Mouse (Mus musculus) urinary bladder, postnatal 36 days (tissue): ENCODE results near the gene Krt25.

Experiments used
- DNase-seq, 2 experiments: peaks; one replicate each; pipeline ENCODE4 v3.0.0; 2022; ENCODE audit warnings: low spot score in 2 of 2, mixed read lengths in 1 of 2

Krt25 gene

DNA sequence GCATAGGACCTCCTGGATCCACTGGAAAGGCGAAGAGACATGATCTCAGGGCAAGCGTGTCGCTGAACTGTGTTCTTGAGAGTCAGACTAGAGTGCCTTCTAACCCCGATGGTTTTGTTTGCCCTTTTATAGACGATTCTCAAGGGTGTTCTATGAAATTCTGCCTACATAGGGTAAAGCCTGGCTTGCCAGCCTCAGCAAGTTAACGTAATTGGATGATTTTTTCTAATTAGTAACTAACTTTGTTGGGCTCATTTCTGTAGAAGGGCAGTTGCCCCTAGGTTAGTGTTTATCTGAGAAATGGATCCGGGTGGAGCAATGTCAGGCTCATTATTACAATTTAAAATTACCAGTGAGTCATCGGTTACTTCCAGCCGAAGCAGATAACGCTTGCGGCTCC, at the start of gene Krt25:
Krt25 (minus strand) TSS at position 101 of the 400 bp plus-strand sequence.
- DNase-seq: no peak

DNA sequence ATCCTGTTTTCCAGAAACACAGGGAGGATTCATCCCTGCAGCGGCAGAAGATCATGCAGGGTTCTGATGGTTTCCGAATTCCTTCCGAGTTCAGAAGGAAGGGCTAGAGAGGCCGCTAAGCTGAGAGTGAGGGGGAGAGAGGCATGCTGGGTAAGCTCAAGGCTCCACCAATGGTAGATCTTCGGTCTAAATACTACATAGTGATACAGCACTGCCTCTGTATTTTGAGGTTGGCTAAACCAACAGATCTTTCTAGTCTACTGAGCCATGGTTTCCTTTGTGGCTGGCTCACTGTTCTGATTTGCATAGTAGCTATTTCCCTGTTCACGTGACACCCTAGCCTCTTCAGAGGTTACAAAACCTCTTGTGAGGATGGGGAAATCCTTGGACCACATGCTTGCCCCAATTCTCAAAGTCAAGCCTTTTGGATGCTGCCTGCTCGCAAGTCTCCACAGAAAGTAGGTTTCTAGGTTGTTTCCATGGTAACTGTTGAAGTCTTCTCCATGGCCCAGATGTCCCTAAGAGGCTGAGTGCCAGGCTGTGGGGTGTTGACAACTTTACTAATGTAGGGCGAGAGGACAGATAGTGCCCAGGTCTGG, 47.2 kb upstream of the Krt25 start:
- DNase-seq: no peak

DNA sequence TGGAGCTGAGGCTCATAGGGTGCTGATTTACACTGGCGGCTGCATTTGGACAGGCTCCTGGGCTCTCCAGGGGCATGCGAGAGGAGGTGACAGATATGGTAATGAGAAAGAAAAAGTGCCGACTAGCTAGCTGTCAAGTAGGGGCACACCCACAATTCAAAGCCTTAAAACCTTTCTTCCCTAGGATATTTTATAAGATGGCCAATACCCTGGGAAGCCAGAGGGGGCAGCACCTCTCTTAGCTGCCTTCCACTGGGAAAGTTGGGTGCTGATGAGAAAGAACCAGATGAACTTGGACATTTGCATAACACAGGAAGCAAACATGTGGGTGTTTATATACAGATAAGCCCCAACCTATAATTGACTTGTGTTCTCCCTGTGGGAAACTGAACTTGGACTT, 46.5 kb upstream of the Krt25 start:
- no peak for DNase-seq

DNA sequence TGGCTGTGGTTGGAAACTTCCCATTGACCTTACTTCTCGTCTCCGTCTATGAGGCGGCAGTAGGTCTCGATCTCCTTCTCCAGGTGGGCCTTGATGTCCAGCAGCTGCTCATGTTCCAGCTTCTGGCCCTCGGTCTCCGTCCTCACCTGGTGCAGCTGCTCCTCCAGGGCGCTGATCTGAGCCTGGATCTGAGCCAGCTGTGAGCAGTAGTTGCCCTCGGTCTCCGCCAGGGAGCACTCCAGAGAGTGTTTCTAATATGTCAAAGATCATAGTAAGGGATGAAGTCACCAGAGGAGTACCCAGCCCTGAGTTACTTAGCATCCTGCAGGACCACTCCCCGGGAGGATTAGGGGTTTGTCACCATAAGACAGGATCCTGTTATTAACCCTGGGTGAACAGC, 44.0 kb upstream of the Krt25 start:
- no peak for DNase-seq

DNA sequence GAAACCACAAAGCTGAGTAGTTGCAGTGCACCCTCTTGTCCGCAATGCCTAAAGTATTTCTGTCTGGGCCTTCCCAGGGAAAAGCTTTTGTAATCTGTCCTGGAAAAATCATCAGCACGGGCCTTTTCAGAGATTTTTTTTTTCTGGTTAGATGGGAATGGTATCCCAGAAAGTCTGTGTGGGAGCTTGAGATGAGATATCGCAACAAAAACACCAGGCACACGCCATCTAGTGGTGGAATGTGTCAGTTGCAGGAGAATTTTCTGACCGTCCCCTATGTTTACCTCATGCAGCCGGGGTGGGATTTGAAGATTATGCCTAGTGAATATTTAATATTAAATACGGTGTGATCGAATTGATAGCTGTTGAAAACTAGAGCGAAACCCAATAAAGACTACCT, 41.7 kb upstream of the Krt25 start:
- DNase-seq: no peak

DNA sequence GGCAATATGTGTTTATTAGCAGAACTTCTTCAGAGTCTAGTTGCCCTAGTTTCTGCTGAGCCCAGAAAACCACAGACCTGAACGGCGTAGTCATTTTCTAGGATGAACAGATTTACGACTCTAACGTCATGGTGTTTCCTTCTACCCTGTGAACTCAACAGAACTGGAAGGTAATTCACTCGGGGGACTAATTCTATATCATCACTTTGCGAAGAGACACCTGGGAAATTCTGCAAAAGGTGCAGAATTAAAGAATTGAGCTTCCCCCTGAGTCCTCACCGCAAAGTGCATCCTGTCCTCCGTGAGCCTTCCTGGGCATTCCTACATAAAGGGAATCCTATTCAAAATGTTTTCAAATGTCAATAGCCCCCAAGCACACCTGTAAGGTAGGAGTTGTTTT, 38.7 kb upstream of the Krt25 start:
- DNase-seq: no peak

DNA sequence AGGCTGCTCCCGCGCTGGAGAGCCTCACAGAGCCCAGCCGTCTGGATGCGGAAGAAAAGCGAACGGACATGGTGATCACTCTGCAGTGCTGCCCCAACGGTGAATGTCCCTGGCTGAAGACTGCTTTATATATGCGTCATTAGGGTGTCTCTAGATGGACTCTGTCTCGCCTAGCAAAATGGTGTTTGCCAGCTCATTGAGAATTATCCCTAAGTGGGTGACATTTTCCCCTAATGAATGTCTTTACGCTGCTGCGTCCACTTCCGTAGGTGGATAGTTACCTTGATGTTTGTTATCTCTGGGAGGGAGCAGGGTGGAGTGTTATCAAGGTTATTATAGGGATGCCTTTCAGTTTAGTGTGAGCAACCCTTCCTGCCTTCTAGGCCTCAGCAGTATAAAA, 28.3 kb upstream of the Krt25 start, which contains the start of gene Krt27:
Krt27 (minus strand) TSS at position 101 of the 400 bp plus-strand sequence.
- DNase-seq: no peak

DNA sequence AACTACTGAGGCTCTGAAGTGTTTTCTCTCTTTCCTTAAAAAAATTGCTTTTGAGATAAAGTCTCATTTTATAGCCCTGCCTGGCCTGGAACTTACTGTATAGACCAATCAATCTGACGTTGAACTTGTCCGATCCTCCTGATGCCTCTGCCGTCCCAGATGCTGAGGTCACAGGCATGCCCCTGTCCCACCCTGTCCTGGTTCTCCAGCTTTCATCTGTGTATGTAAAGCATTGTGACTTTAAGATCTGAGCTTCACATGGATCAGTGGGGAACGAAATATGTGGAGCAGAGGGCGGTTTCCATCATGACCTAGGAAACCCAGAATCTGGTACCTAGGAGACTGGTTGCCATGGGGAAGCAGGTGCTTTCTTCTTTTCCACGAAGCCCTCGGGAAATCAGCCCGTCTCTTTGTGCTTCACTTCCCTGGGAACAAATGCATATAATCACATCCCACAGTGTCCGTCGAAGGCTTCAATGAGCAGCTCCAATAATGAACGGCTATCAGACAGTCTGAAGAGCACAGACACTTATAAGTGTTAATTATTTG, 16.6 kb upstream of the Krt25 start:
- no peak for DNase-seq

DNA sequence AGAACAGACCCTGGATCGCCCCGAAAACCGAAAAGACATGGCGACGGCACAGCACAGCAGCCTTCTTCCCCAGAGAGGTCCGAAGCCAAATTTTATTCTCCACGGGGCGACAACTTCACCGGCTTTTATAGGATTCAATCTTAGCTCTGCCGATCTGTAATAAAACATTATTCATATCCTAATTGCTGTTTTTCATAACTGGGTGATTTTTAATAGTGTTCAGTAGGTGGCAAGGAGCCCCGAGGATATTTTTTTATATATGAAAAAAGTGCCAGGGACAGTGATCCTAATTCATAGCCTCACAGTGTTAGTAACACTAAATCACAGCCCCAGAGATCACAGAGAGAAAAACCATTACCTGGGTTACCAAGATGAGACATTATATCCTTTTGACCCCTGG, 15.1 kb upstream of the Krt25 start, which contains the start of gene Krt26:
Krt26 (minus strand) TSS at position 101 of the 400 bp plus-strand sequence.
- no peak for DNase-seq

DNA sequence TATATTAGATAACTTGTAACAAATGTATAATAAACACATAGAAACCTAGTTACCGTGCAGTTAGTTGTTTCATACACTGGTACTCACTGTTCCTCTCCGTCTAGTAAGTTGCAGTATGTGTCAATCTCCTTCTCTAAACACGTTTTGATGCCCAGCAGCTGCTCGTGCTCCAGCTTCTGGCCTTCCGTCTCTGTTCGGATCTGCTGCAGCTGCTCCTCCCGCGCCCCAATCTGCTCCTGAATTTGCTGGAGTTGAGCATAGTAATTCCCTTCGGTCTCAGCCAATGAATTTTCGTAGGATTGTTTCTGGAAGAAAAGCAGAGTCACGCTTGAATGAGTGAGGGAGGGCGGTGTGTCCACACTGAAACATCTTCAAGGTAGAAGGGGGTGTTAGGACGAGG, 10.7 kb upstream of the Krt25 start:
- no peak for DNase-seq

DNA sequence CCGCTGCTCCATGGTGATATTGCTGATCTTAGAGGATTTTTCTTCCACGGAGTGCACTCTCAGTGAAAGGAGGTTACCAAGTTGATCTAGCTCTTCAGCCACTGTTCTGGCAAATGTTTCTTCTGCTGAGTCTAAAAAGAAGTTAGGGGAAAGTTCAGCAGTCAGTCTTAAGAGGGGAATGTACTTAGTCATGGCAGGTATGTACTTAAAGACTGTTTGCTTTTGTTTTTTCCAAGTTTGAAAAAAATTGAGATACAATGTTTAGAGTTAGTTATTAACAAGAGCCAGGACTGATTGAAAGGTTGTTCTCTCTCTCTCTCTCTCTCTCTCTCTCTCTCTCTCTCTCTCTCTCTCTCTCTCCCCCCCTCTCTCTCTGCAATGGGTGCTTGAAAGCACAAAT, 6.9 kb upstream of the Krt25 start:
- peak in 1 of 2 experiments; percentile 32 for DNase-seq

DNA sequence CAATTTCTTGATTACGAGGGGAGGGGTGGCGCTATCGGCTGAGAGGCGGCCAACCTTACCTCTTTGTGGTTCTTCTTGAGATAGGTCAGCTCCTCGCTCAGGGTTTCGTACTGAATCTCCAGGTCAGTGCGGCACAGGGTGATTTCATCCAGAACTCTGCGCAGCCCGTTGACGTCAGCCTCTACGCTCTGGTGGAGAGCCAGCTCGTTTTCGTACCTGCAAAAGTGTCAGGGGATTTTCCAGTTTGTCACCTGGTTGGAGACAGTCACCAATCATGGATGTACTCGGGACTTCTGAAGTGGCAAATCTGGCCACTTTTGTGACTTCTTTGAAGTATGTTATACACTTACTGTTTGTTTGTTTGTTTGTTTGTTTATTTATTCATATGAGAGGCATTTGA, 1.7 kb downstream of the Krt25 start:
- DNase-seq: no peak

DNA sequence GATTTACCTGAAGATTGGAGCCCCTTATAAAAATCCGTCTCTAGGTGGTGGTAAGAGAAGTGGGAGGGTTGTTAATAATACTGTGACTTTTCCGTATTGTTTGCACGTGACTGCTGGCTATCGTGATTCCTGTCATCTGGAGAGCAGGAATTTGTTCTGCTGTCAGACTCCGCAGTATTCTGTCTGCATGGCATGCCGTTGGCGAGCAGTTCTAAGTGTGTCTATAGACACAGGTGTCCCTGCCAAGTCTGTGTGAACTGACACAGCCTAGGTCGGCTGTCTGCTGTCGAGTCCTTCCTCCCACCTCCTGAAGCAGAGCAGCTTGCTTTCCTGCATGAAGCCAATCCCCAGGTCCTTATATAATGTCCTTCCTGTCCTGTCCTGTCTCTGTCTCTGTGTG, 3.6 kb downstream of the Krt25 start:
- no peak for DNase-seq

DNA sequence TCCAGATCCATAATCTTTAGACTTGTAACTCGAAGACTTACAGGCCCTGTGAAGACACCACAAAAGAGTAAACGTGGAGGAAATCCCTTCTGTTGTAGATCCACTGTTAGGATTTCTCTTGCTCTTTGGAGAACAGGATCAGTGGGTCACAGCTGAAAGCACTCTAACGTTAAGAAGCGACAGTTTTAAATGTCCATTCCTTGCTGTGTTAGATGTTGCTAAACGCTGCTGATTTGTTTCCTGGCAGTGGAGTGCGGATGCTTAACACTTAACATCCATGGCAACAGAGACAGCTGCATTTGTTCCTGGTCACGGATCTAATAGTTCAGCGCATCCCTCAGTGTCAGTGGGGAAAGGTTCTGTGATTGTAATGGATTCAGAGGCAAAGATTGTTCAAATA, 6.2 kb downstream of the Krt25 start:
- no peak for DNase-seq

DNA sequence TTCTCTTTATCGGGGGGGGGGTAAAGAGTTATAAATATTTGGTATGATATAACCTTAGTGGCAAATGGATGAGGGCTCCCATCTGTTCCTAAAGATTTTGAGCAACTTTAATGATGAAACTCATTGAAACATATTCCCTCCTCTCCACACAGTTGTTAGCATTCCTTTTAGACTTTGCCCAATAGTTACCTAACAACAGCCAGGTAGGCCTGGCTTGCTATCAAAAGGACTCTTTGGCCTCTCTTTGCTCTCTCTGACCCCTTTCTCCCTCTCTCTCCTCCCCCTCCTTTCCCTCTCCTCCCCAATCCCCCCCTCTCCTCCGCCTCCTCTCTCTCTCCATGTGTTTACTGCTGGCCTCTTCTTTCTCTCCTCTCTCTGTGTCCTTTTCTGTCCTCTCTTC, 8.2 kb downstream of the Krt25 start:
- no peak for DNase-seq

DNA sequence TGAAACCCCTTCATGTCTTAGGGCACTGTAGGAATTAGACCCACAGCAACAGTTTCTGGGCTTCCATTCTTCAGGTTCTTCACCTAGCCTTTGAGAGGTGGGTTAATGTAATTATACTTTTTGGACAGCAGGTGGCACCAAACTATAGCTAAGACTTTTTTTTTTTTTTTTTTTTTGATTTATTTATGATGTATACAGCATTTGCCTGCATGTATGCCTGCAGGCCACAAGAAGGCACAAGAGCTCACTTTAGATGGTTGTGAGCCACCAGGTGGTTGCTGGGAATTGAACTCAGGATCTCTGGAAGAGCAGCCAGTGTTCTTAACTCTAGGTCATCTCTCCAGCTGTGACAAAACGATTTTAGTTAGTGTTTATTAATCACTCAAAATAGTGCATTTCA, 11.9 kb downstream of the Krt25 start:
- DNase-seq: no peak

DNA sequence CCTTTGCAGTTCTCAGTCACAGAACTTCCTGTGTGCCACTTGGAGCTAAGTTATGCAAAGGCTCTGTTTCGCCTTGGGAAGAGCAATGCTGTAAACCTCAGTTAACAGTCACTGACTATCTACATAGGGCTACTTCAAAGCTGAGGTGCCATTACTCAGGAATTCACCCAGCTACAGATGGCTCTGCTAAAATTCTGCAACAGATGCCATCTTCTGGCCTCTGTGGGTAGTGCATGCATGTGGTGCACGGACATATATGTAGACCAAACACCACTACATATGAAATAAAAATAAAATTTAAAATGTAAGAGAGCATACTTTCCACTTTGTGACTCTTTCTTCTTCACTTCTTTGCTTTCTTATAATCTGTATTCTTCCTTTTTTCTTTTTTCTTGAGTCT, 15.2 kb downstream of the Krt25 start:
- peak; percentile 42 to 45 for DNase-seq

DNA sequence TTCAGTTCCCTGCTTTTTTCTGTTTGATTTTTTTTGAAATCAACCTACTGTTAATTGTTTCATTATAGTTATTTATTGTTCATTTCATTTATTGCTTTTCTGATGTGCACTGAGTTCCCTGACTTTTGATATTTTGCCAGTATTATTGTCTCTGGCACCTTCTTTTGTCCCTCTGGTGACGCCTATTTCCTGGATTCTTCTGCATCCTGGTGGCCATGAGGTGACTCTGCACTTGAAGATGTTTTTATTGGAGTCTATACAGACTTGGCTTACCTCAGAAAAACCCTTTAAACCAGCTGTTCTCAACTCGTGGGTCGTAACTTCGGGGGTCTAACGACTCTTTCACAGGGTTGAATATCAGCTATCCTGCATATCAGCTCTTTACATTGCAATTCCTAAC, 27.7 kb downstream of the Krt25 start:
- no peak for DNase-seq

DNA sequence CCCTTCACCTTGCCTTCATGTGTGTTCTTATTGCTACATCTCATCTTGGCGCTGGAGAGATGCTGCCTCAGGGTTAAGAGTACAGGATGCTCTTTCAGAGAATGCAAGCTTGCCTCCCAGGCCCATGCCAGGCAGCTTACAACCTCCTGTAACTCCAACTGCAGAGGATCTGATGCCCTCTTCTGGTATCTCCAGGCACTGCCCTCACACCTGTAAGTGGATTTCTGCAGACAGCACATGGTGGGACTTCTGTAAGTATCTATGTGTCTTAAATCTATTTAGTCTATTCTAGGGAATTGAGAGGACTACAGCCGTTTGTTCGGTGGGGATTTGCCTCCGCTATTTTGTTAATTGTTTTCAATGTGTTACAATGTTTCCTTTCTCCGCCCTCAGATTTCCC, 29.9 kb downstream of the Krt25 start:
- peak; percentile 6 to 13 for DNase-seq

DNA sequence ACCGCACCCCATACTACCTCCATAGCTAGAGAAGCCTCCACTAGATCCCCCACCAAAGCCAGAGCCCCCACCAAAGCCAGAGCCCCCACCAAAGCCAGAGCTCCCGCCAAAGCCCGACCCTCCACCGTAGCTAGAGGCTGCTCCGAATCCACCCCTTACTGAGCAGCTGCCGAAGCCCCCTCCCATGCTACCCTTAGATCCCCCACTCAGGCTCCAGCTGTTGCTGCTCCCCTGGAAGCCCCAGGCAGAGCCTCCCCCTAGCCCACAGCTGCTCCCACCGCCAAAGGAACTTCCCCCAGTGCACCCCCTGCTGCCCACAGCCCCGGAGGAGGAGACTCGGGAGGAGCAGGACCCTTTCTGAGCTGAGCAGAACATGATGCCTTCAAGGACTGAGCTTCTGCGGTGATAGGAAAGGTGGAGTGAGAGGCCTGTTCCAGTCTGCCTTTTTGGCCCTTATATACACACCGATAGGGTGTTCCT, 37.9 kb downstream of the Krt25 start, which contains the start of gene Krt24:
Krt24 (minus strand) TSS at position 430 of the 480 bp plus-strand sequence.
- DNase-seq: no peak

DNA sequence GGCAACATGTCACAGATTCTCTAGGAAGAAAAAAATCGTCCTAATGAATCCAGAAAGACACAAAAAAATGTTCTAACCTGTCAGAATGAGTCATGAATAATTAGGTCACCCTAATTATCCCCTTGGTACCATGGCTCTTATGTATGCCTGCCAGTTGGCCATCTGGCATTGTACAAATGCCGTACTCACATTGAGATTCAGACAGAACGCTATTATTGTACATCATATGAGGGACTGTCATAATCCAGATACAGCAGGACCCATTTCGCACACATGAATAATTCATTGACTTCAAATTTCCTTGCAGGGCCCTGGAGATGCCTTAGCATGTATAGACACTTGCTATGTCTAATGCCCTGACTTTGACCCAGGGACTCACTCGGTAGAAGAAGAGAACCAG, 38.7 kb downstream of the Krt25 start:
- DNase-seq: no peak

DNA sequence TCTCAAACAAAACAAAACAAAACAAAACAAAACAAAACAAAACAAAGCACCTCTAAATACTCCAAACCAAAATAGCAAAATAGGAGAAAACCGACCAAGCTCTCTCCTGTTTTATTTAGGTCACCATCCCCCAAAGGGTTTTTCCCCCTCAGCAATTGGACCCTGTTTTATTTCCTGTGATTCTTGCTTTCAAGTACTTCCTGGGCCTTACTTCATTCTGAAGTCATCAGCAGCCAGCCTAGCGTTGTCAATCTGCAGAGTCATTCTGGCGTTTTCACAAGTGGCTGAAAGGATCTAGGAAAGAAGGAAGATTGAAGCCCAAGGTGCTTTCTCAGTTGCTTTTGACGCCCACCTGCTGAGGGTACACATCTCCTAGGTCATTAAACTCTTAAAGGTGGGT, 39.4 kb downstream of the Krt25 start:
- no peak for DNase-seq

DNA sequence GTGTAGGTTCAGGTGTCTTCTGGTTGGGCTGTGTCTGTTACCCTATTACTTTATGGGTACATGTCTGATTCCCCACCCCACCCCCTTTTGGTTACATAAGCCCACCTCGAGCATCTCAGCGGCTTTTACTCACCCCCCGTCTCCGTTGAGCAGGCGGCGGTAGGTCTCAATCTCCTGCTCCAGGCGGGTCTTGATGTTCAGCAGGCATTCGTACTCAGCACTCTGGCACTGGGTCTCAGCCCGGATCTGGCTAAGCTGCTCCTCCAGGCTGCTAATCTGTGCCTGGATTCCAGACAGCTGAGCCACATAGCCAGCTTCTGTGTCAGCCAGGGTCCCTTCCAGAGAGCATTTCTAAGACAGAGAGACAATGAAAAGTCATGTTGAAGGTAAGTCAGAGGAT, 41.6 kb downstream of the Krt25 start:
- DNase-seq: no peak

DNA sequence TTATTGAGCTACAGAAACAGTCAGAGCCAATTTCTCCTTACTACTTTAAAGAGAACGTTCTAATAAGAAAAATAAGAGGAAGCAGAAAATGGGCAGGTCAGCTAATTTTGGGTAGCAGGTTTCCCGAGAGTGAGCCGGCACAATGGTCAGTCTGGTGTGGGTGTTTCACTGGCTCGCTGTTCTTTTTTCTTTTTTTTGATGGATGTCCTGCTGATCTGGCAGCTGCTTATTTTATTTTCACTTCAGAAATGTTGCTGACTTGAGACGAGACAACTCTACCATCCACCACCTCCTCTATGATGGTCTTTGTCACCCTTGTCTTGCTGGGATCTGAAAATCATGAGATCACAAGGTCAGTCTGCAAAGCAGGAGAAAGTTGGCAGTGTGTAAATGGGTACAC, 42.8 kb downstream of the Krt25 start:
- DNase-seq: no peak
